Mouse (Mus musculus) stomach, postnatal 0 days (tissue): Measurements from ENCODE around the gene Slain2.

Source experiments
- CTCF ChIP-seq: IDR thresholded peaks from 2 replicates; pipeline ENCODE4 v1.5.1; 2016; ENCODE audit warnings: antibody characterized with exemption, low read depth, mild to moderate bottlenecking, moderate library complexity
- EP300 ChIP-seq: optimal IDR thresholded peaks from 2 replicates; pipeline ENCODE3; 2016; ENCODE audit warnings: antibody characterized with exemption

DNA sequence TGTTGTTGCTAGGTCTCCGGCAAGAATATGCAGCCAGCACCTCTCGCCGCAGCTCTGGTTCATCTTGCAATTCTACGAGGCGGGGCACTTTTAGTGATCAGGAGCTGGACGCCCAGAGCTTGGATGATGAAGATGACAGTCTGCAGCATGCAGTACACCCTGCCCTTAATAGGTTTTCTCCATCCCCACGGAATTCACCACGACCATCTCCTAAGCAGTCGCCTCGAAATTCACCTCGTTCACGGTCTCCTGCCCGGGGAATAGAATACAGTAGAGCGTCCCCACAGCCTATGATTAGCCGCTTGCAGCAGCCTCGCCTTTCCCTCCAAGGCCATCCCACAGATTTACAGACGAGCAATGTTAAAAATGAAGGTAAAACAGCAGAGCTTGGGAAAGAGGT, 43.2 kb downstream of the Slain2 start:
- TF ChIP-seq CTCF (no peak), EP300 (no peak)
